Mouse (Mus musculus) spleen, adult 2 months (tissue): ENCODE results near the gene Zfp786.

Experiments used
- CTCF ChIP-seq: fragments of 200-500 bp; IDR thresholded peaks from 2 replicates; pipeline ENCODE4 v1.5.1; 2011; ENCODE audit warnings: mild to moderate bottlenecking, inconsistent platforms; ENCODE audit not compliant: insufficient read depth, insufficient read length, insufficient replicate concordance; ENCODE audit errors: extremely low read depth
- POLR2A ChIP-seq: fragments of 200-500 bp; IDR thresholded peaks from 2 replicates; pipeline ENCODE4 v1.6.1; 2011; ENCODE audit warnings: low read depth, low read length, inconsistent platforms

DNA sequence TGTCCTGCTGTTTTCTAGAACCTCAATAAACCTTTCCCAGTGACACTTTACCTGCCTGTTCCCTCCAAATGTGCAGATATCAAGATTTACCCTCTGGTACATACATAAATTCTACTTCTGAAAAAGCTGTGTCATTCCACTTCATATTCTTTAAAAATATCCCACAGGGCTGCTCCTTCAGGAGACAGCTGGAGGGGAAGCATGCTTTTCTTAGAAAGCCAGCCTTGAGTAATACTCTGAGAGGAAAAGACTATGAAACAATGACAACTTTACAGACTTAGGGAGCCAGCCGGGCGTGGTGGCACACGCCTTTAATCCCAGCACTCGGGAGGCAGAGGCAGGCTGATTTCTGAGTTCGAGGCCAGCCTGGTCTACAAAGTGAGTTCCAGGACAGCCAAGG, 22.1 kb downstream of the Zfp786 start:
- TF ChIP-seq POLR2A (no peak), CTCF (no peak)
